Mouse (Mus musculus) intestine, embryonic 16.5 days (tissue): Measurements from ENCODE around the gene Cdc37l1. TPM values are rescaled to one million over a fixed set of nuclear protein-coding genes. Genes with fewer than 3 reads are reported as not detected.

Experiments
- ATAC-seq: fragments of 200-750 bp; cut with Nextera tagmentation; 2 replicates; pipeline ENCODE4 v1.8.0; 2017; ENCODE audit warnings: moderate TSS enrichment, moderate library complexity
- H3K27ac ChIP-seq: fragments of 300-500 bp; sonication (generic); 2 replicates; pipeline ENCODE4 v1.5.1; 2014; ENCODE audit warnings: mild to moderate bottlenecking, low read length
- H3K27me3 ChIP-seq: fragments of 300-500 bp; sonication (generic); replicated peaks from 2 replicates; pipeline ENCODE4 v1.6.1; 2014; ENCODE audit warnings: low read length, control low read depth, mixed read lengths; ENCODE audit not compliant: control insufficient read depth, insufficient read depth
- H3K36me3 ChIP-seq: fragments of 300-500 bp; sonication (generic); 2 replicates; pipeline ENCODE4 v1.6.1; 2014; ENCODE audit warnings: low read length, control low read depth; ENCODE audit not compliant: control insufficient read depth, insufficient read depth
- H3K4me1 ChIP-seq: fragments of 300-500 bp; sonication (generic); 2 replicates; pipeline ENCODE4 v1.6.1; 2014; ENCODE audit warnings: low read length, control low read depth, mixed read lengths; ENCODE audit not compliant: control insufficient read depth, insufficient read depth
- H3K4me2 ChIP-seq: fragments of 300-500 bp; sonication (generic); 2 replicates; pipeline ENCODE4 v1.6.1; 2014; ENCODE audit warnings: low read depth, low read length, control low read depth
- H3K4me3 ChIP-seq: fragments of 300-500 bp; sonication (generic); 2 replicates; pipeline ENCODE4 v1.5.1; 2014; ENCODE audit warnings: mild to moderate bottlenecking, low read length
- H3K9ac ChIP-seq: fragments of 300-500 bp; sonication (generic); 2 replicates; pipeline ENCODE4 v1.6.1; 2014; ENCODE audit warnings: low read depth, low read length
- H3K9me3 ChIP-seq: fragments of 300-500 bp; sonication (generic); 2 replicates; pipeline ENCODE4 v1.6.1; 2016; ENCODE audit warnings: low read length, control low read depth; ENCODE audit not compliant: control insufficient read depth
- WGBS: fragments of 180-500 bp; shearing (Covaris S2); extraction: QIAGEN DNeasy Blood & Tissue Kit; methylation state at CpG from one replicate; pipeline ENCODE4 v1.1.7; 2014; 5-methylcytosine and 5-hydroxymethylcytosine counted together
- polyA plus RNA-seq: library from polyadenylated mRNA; unstranded; fragments of >200 nt; fragmentation: Nextera tagmentation; extraction: Ambion mirVana; gene quantifications from 2 replicates; pipeline ENCODE4 v1.2.1, GENCODE M21; 2015

The Cdc37l1 gene
- polyA plus RNA-seq, 1 experiment from 2014 or later: 27.2 TPM

- peaks cover 8% of the 10 kb centered on the region for H3K4me1 ChIP-seq
- WGBS: 83% methylated on average over 5 of the region's 5 CpGs
- H3K36me3 ChIP-seq: no peaks in the 10 kb centered on the region
- H3K27ac ChIP-seq: no peak overlapping the region
- ATAC-seq: no peak
- no peaks in the 10 kb centered on the region for H3K9me3 ChIP-seq
- no peak overlapping the region for H3K4me2 ChIP-seq
- H3K9ac ChIP-seq: no peak overlapping the region
- H3K4me3 ChIP-seq: no peak overlapping the region
- H3K27me3 ChIP-seq: no peaks in the 10 kb centered on the region
These were observed 72.9 kb downstream of the Cdc37l1 start for GRCm38 (mm10) chr19:29063009-29063408.

GRCm38 (mm10) chr19:29063577-29064363 is 73.6 kb downstream of the Cdc37l1 start:
- H3K27me3 ChIP-seq: no peaks in the 10 kb centered on the region
- no peak overlapping the region for H3K4me3 ChIP-seq
- 0 out of 2 replicates have a peak overlapping the region, but pooled peaks have one; percentile 38 for H3K27ac ChIP-seq
- 16% methylated on average over 18 of the region's 18 CpGs for WGBS
- peak overlapping the region; percentile 41; the same call in 1 of the 2 replicates for H3K9ac ChIP-seq
- H3K36me3 ChIP-seq: no peaks in the 10 kb centered on the region
- peak; percentile 64 for ATAC-seq
- H3K4me1 ChIP-seq: peaks cover 8% of the 10 kb centered on the region
- H3K9me3 ChIP-seq: no peaks in the 10 kb centered on the region
- no peak overlapping the region for H3K4me2 ChIP-seq

GRCm38 (mm10) chr19:29064451-29065102 is 74.4 kb downstream of the Cdc37l1 start:
- peak overlapping the region; percentile 8; the same call in 1 of the 2 replicates for H3K4me2 ChIP-seq
- no peak overlapping the region for H3K4me3 ChIP-seq
- ATAC-seq: peak; percentile 58
- H3K36me3 ChIP-seq: no peaks in the 10 kb centered on the region
- peak overlapping the region; percentile 38; the same call in 1 of the 2 replicates for H3K27ac ChIP-seq
- 67% methylated on average over 9 of the region's 9 CpGs for WGBS
- peaks cover 14% of the 10 kb centered on the region for H3K4me1 ChIP-seq
- H3K9me3 ChIP-seq: no peaks in the 10 kb centered on the region
- H3K9ac ChIP-seq: 0 out of 2 replicates have a peak overlapping the region, but pooled peaks have one; percentile 15
- H3K27me3 ChIP-seq: no peaks in the 10 kb centered on the region

- 12% methylated on average over 11 of the region's 11 CpGs for WGBS
- peaks cover 16% of the 10 kb centered on the region for H3K4me1 ChIP-seq
- H3K9ac ChIP-seq: no peak overlapping the region; the same call in 1 of the 2 replicates
These were observed 76.9 kb downstream of the Cdc37l1 start for GRCm38 (mm10) chr19:29066981-29067471.

GRCm38 (mm10) chr19:29069195-29069594 is 79.0 kb downstream of the Cdc37l1 start:
- no peaks in the 10 kb centered on the region for H3K27me3 ChIP-seq
- no peak for ATAC-seq
- no peaks in the 10 kb centered on the region for H3K36me3 ChIP-seq
- H3K9me3 ChIP-seq: no peaks in the 10 kb centered on the region
- no peak overlapping the region for H3K27ac ChIP-seq
- WGBS: 55% methylated on average over 5 of the region's 5 CpGs
- H3K4me1 ChIP-seq: peaks cover 16% of the 10 kb centered on the region
- no peak overlapping the region for H3K9ac ChIP-seq
- H3K4me3 ChIP-seq: no peak overlapping the region
- no peak overlapping the region for H3K4me2 ChIP-seq

More at GRCm38 (mm10) chr19:29066981-29067471, 76.9 kb downstream of the Cdc37l1 start:
- peak; percentile 75 for ATAC-seq
- Histone ChIP-seq H3K27me3 (no peaks in the 10 kb centered on the region), H3K4me3 (peak overlapping the region; percentile 37), H3K4me2 (peak overlapping the region; percentile 41), H3K9me3 (no peaks in the 10 kb centered on the region), H3K27ac (peak overlapping the region; percentile 35; the same call in 1 of the 2 replicates), H3K36me3 (no peaks in the 10 kb centered on the region)

GRCm38 (mm10) chr19:29074802-29075201 is 84.7 kb downstream of the Cdc37l1 start:
- Histone ChIP-seq H3K27ac (no peak overlapping the region), H3K36me3 (no peaks in the 10 kb centered on the region), H3K9me3 (no peaks in the 10 kb centered on the region), H3K4me2 (no peak overlapping the region), H3K27me3 (no peaks in the 10 kb centered on the region), H3K9ac (no peak overlapping the region), H3K4me1 (no peaks in the 10 kb centered on the region), H3K4me3 (no peak overlapping the region)
- no peak for ATAC-seq
- WGBS: 61% methylated on average over 6 of the region's 6 CpGs

Other genes with a start within 250 kb of the Cdc37l1 start
- 0.88 and 1.3 TPM in 2 replicates for gene Slc1a1, start 155.3 kb upstream of the Cdc37l1 start, polyA plus RNA-seq
- 8.9 and 13.7 TPM in 2 replicates for gene Plpp6, start 26.4 kb upstream of the Cdc37l1 start, polyA plus RNA-seq
- gene 4430402I18Rik, start 22.6 kb upstream of the Cdc37l1 start, polyA plus RNA-seq: 1.2 and 1.3 TPM in 2 replicates
- gene Ak3, start 57.6 kb downstream of the Cdc37l1 start, polyA plus RNA-seq: 104 and 115 TPM in 2 replicates
- gene Rcl1, start 111.0 kb downstream of the Cdc37l1 start, polyA plus RNA-seq: 49.8 and 62.0 TPM in 2 replicates